Mouse (Mus musculus): ENCODE results near the gene Dcaf5. TPM values are rescaled to one million over a fixed set of nuclear protein-coding genes. Genes with fewer than 3 reads are reported as not detected.
A peak's percentile ranks its signal among the peaks of the same experiment; 100 is the strongest.

Gene Dcaf5
- polyA plus RNA-seq, 1 experiment from 2014 or later: 28.1 TPM

- H3K4me1 ChIP-seq: peaks cover 5% of the 10 kb centered on the region; the same call in 1 of the 2 replicates
- no peak overlapping the region for H3K4me3 ChIP-seq
- no peak overlapping the region for H3K27ac ChIP-seq
- WGBS: 75% methylated on average over 3 of the region's 3 CpGs
- H3K9ac ChIP-seq: no peak overlapping the region
- no peaks in the 10 kb centered on the region for H3K27me3 ChIP-seq
- ATAC-seq (ENCODE audit: low FRiP score): no peak
- no peaks in the 10 kb centered on the region for H3K36me3 ChIP-seq
- H3K9me3 ChIP-seq (replicated peaks): no peaks in the 10 kb centered on the region
- H3K4me2 ChIP-seq (replicated peaks): no peak overlapping the region
Measured at GRCm38 (mm10) chr12:80291895-80292435, 144.4 kb downstream of the Dcaf5 start.

- Histone ChIP-seq H3K4me1 (peaks cover 5% of the 10 kb centered on the region; the same call in 1 of the 2 replicates), H3K36me3 (no peaks in the 10 kb centered on the region), H3K9ac (no peak overlapping the region), H3K9me3 (replicated peaks) (no peaks in the 10 kb centered on the region), H3K4me3 (no peak overlapping the region), H3K4me2 (replicated peaks) (no peak overlapping the region), H3K27me3 (no peaks in the 10 kb centered on the region), H3K27ac (no peak overlapping the region)
- WGBS: 89% methylated on average over 8 of the region's 8 CpGs
- ATAC-seq (ENCODE audit: low FRiP score): no peak
Measured at GRCm38 (mm10) chr12:80290964-80291363, 145.4 kb downstream of the Dcaf5 start.

- ATAC-seq (ENCODE audit: low FRiP score): no peak
- no peaks in the 10 kb centered on the region for H3K9me3 ChIP-seq (replicated peaks)
- H3K9ac ChIP-seq: no peak overlapping the region
- WGBS: 96% methylated on average over 4 of the region's 4 CpGs
- no peaks in the 10 kb centered on the region for H3K27me3 ChIP-seq
- H3K4me1 ChIP-seq: peaks cover 5% of the 10 kb centered on the region; the same call in 1 of the 2 replicates
- no peak overlapping the region for H3K27ac ChIP-seq
- no peaks in the 10 kb centered on the region for H3K36me3 ChIP-seq
- H3K4me2 ChIP-seq (replicated peaks): no peak overlapping the region
- H3K4me3 ChIP-seq: no peak overlapping the region
Measured at GRCm38 (mm10) chr12:80290483-80290882, 145.9 kb downstream of the Dcaf5 start.

- H3K27ac ChIP-seq: no peak overlapping the region
- no peak for ATAC-seq (ENCODE audit: low FRiP score)
- no peaks in the 10 kb centered on the region for H3K36me3 ChIP-seq
- H3K9me3 ChIP-seq (replicated peaks): no peaks in the 10 kb centered on the region
- no peak overlapping the region for H3K4me2 ChIP-seq (replicated peaks)
- H3K27me3 ChIP-seq: no peaks in the 10 kb centered on the region
- H3K4me3 ChIP-seq: no peak overlapping the region
- no peak overlapping the region for H3K9ac ChIP-seq
- peaks cover 5% of the 10 kb centered on the region; the same call in 1 of the 2 replicates for H3K4me1 ChIP-seq
- 88% methylated on average over 3 of the region's 3 CpGs for WGBS
Measured at GRCm38 (mm10) chr12:80289722-80290121, 146.7 kb downstream of the Dcaf5 start.

DNA sequence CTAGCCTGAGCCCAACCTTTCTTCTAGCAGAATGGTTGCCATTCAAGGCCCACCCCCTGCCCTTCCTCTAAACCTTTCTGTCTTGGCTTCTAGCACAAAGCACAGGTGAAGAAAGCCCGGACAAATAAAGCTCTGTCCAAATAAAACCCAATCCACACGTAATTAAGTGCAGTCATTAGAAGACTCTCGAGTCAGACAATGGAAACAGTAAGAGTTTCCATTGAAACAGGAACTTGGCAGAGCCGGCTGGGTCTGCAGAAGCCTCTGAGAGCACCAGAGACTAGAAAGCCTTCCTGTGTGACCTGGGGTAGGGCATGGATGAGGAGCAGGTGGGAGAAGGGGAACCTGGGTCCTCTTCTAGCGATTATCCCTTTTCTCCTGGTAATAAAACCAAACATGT is 150.5 kb downstream of the Dcaf5 start:
- no peak for ATAC-seq (ENCODE audit: low FRiP score)
- H3K27ac ChIP-seq: no peak overlapping the region
- no peaks in the 10 kb centered on the region for H3K27me3 ChIP-seq
- 73% methylated on average over 5 of the region's 5 CpGs for WGBS
- H3K9ac ChIP-seq: no peak overlapping the region
- H3K4me2 ChIP-seq (replicated peaks): no peak overlapping the region
- H3K9me3 ChIP-seq (replicated peaks): no peaks in the 10 kb centered on the region
- no peaks in the 10 kb centered on the region for H3K36me3 ChIP-seq
- no peaks in the 10 kb centered on the region for H3K4me1 ChIP-seq
- no peak overlapping the region for H3K4me3 ChIP-seq

Small RNA genes lying within 50 kb of the gene (microRNA-seq; reads per million reads assigned to microRNA genes)
- gene Mir1843a: 45.8 reads per million, percentile 37 among the genes with 10 or more reads in this experiment

Other genes with a start within 250 kb of the Dcaf5 start
- gene Actn1, start 176.2 kb downstream of the Dcaf5 start, polyA plus RNA-seq (2016; fragmentation: Nextera tagmentation; extraction: Ambion mirVana): 23.7 and 26.0 TPM in 2 replicates
- gene Exd2, start 26.5 kb upstream of the Dcaf5 start, polyA plus RNA-seq (2016; fragmentation: Nextera tagmentation; extraction: Ambion mirVana): 51.0 and 52.4 TPM in 2 replicates
- gene Galnt16, start 81.7 kb upstream of the Dcaf5 start, polyA plus RNA-seq (2016; fragmentation: Nextera tagmentation; extraction: Ambion mirVana): 21.1 and 22.3 TPM in 2 replicates
- gene Slc39a9, start 207.3 kb upstream of the Dcaf5 start, polyA plus RNA-seq (2016; fragmentation: Nextera tagmentation; extraction: Ambion mirVana): 29.0 and 30.1 TPM in 2 replicates
- gene Erh, start 207.7 kb upstream of the Dcaf5 start, polyA plus RNA-seq (2016; fragmentation: Nextera tagmentation; extraction: Ambion mirVana): 259 and 299 TPM in 2 replicates

Data from hindbrain, embryonic 12.5 days (tissue).